Mouse (Mus musculus) c-Kit-positive CD71-negative TER-119-negative erythroid progenitor cells, embryonic 14.5 days (primary cell): ENCODE measurements around the gene Cyp4f39.
A peak's percentile ranks its signal among the peaks of the same experiment; 100 is the strongest.

ENCODE experiments used
- DNase-seq: peaks from one replicate; pipeline ENCODE4 v3.0.0-alpha.2; 2013; ENCODE audit warnings: low read depth

Cyp4f39 gene

GRCm38 (mm10) chr17:32452482-32452881, at the start of gene Cyp4f39:
TSS of gene Cyp4f39 (plus strand) at chr17:32452723.
- DNase-seq: peak; percentile 29

DNA sequence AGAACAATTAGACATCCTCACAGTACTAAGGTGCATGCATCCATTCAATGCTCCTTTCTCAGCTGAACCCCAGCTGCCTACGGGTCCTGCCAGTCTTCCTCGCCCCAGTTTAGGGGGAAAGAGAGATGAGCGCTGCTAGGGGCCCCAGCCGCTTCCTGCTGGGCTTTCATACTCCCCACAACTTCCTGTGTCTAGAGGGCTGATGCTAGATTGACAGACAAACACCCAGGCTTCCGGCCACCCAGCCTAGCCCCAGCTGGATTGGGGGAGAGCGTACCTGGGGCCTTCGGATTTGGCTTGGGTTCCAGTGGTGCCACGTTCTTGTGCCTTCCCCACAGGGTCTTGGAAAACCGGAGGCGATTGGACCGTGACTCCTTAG, 49.8 kb upstream of the Cyp4f39 start:
- no peak for DNase-seq

DNA sequence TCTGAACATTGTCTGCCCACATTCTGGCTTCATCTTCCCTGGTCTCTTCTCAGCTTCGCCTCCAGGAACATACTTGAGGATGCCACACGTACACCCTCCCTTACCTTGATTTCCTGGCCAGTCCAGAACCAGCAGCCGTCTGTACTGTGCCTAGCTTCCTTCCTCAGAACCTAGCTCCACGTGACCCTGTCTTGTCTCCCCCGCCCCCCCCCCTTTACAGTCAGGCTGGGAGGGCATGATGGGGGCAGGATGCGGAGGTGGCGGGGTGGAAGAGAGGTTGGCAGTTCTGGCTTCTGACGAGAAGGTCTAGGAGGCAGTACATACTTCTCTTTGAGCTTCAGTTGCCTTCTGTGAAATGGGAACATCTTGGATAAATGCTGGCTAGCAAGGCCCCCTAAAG, 49.1 kb upstream of the Cyp4f39 start, which contains the start of gene Rasal3:
Rasal3 (minus strand) TSS at position 167 of the 400 bp plus-strand sequence.
- DNase-seq: no peak

GRCm38 (mm10) chr17:32411898-32412297, 40.6 kb upstream of the Cyp4f39 start:
- no peak for DNase-seq

- DNase-seq: no peak
These were observed 37.0 kb upstream of the Cyp4f39 start for GRCm38 (mm10) chr17:32415417-32416020.

GRCm38 (mm10) chr17:32416771-32417170, 35.8 kb upstream of the Cyp4f39 start:
- no peak for DNase-seq

DNA sequence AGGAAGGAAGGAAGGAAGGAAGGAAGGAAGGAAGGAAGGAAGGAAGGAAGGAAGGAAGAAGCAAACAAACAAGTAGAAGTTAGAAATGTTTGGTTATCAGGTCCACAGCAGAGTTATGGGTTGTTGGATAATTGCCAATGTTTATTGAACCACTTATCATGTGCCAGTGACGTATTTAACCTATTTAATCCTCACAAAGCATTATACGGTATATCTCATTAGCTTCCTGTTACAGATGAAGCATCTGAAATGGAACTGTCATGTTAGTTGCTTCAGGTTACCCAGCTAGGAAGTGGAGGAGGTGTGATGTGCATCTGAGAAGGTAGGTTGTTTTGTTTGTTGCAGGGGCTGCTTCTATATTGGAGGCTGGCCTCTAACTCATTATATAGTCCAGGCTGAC, 32.5 kb upstream of the Cyp4f39 start:
- DNase-seq: no peak

- DNase-seq: no peak
These were observed 31.7 kb upstream of the Cyp4f39 start for GRCm38 (mm10) chr17:32420781-32421180.

DNA sequence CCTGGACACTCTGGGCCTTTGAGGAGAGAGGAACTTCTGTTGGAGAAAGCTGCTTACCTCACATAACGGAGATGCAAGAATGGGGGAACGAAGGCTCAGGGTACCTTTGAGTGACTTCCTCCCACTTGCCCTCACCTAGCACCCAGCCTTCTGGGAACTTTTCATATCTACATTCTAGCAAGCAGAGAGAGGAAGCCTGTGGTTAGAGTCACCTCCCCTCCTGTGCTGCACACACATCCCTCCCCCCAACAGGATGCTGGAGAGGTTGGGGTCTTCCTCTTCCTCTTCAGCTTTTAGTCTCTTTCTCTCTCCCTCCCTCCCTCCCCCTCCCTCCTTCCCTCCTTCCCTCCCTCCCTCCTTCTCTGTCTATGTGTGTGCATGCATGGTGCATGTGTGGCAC, 28.5 kb upstream of the Cyp4f39 start, which contains the start of gene Pglyrp2:
Pglyrp2 (minus strand) TSS at position 134 of the 400 bp plus-strand sequence.
- no peak for DNase-seq

DNA sequence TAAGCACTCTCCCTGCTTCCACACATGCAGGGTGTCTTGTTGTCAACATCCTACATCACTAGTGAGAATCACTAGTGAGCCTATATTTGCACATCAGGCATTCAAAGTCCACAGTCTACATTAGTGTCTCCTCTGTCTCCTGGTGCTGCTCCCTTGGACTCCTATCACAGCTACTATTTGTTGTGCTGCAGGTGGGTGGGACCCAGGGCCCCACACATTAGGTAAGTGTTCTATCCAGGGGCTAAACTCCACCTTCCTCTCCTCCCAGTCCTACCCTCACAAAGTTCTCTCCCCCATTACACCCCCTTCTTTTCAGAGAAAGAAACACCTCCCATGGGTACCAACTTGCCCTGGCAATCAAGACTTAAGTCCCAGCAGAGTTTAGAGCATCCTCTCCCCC, 25.9 kb upstream of the Cyp4f39 start:
- no peak for DNase-seq

DNA sequence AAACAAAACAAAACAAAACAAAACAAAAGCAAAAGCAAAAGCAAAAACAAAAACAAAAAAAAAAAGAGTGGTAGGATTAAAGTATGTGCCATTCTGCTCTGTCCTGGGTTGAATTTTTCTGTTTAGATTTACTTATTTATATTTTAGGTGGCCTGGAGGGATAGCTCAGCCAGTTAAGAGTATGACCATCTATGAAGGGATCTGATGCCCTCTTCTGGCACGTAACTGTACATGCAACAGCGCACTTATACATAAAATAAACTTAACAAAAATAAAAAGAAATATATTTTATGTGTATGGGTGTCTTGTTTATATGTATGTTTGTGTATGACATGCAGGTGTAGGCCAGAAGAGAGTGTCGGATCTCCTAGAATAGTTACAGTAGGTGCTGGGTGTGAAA, 20.6 kb upstream of the Cyp4f39 start:
- DNase-seq: peak; percentile 26

- DNase-seq: no peak
These were observed 18.2 kb upstream of the Cyp4f39 start for GRCm38 (mm10) chr17:32434324-32434723.

DNA sequence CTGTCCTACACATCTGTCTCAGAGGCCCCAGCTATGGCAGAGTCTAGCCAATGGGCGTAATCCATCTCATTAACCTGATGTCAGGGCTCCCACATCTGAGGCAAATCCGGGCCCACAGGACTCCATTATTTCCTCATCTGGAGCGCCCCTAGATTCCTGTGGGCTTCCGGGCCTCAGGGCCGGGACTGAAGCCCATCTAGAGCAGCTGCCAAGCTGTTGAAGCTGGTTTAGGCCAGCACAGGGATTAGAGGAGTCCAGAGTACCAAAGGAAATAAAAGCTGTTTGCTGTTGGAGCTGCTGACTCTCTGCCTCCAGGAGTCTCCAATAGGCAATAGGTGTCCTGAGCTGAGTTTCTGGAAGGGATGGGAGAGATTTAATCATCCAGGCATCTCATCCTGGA, 17.4 kb upstream of the Cyp4f39 start:
- DNase-seq: no peak

DNA sequence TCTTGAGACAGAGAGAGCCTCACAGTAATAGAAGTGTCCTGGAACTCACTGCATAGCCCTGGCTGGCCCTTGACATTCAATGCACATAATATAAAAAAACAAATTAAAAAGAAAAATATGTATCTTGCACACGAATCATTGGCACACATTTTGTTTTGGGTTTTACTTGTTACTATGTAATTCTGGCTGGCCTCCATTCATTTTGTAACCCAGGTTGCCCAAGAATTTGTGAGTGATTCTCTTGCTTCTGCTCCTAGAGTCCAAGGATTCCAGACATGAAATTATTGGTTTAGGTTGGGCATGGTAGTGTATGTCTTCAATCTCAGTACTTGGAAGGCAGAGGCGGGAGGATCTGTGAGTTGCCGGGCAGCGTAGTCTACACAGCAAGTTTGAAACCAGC, 15.4 kb upstream of the Cyp4f39 start:
- no peak for DNase-seq

GRCm38 (mm10) chr17:32443245-32443644, 9.3 kb upstream of the Cyp4f39 start:
- DNase-seq: no peak

- DNase-seq: no peak
These were observed 7.5 kb upstream of the Cyp4f39 start for GRCm38 (mm10) chr17:32445016-32445415.

GRCm38 (mm10) chr17:32447195-32447594, 5.3 kb upstream of the Cyp4f39 start:
- DNase-seq: no peak

GRCm38 (mm10) chr17:32449042-32449441, 3.5 kb upstream of the Cyp4f39 start:
- no peak for DNase-seq

- DNase-seq: no peak
These were observed 1.5 kb upstream of the Cyp4f39 start for GRCm38 (mm10) chr17:32450844-32451537.

GRCm38 (mm10) chr17:32454188-32454587, 1.7 kb downstream of the Cyp4f39 start:
- no peak for DNase-seq

DNA sequence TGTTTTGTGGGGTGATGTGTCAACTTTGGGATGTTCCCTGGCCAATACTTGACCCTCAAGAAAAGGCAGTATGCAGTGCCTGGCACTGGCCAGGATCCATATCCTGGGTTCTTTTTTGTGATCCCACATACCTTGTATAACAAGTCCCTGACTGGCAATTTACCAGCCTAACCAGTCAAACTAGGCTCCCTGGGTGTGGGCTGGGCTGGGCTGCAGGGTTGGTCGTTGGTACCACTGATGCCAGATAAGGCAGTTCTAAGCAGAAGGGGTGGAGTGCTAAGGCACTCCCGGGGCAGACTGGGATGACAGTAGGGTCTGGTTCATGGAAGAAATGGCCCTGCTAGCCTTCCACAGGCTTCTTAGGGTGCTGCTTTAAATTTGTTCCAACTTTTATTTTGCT, 2.5 kb downstream of the Cyp4f39 start:
- no peak for DNase-seq

- DNase-seq: no peak
These were observed 16.0 kb downstream of the Cyp4f39 start for GRCm38 (mm10) chr17:32468494-32468893.

DNA sequence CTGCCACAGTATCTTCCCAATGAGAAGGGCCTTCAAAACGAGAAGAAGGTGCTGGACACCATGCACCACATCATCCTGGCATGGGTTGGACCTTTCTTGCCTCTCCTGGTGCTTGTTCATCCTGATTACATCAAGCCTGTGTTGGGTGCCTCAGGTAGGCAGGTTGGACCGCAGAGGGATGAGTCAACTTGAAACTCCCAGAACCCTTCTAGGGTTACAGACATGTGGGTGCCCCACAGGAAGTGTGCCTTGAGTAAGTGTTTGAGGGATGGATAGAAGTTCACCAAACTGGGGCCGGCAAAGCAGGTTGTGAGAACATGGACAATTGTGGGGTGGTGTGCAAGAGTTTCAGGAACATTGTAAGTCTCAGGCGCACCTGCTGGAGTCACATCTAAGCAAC, 18.3 kb downstream of the Cyp4f39 start:
- no peak for DNase-seq

DNA sequence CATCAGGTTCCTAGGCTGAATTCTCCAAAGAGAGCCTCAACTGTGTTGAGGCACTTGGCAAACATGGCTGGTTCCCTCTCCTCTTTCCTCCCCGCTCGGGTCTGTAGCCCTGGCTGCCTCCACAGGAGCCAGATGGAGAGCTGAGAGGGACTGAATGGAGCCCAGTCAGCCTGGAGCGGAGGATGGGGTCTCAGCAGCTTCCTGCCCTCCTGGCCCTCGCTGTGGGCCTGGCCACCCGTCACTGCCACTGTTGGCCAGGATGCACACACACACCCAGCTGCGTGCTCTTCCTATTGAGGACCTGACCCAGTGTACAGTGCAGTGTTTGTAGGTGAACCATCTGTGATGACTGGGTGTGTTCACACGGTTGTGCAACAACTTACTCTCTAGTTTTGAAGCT, 19.7 kb downstream of the Cyp4f39 start:
- no peak for DNase-seq
